Mouse (Mus musculus) kidney, adult 2 months (tissue): ENCODE measurements around the gene L3mbtl4. TPM values are rescaled to one million over a fixed set of nuclear protein-coding genes. Genes with fewer than 3 reads are reported as not detected.

Source experiments
- DNase-seq: peaks from one replicate; pipeline ENCODE4 v3.0.0; 2021
- H3K27ac ChIP-seq: fragments of 200-500 bp; 2 replicates; pipeline ENCODE4 v1.5.1; 2012; ENCODE audit warnings: low read depth, low read length, control low read depth, inconsistent platforms; ENCODE audit not compliant: insufficient read depth
- H3K27me3 ChIP-seq: fragments of 200-500 bp; replicated peaks from 2 replicates; pipeline ENCODE4 v1.6.1; 2012; ENCODE audit warnings: mild to moderate bottlenecking, moderate library complexity, low read length, inconsistent platforms; ENCODE audit not compliant: control insufficient read depth, insufficient read depth
- H3K36me3 ChIP-seq: fragments of 200-500 bp; 2 replicates; pipeline ENCODE4 v1.6.1; 2012; ENCODE audit warnings: mild to moderate bottlenecking, moderate library complexity, low read length, inconsistent platforms; ENCODE audit not compliant: control insufficient read depth, insufficient read depth
- H3K4me1 ChIP-seq: fragments of 200-500 bp; 2 replicates; pipeline ENCODE4 v1.6.1; 2011; ENCODE audit warnings: low read length; ENCODE audit not compliant: control insufficient read depth, insufficient read depth
- H3K4me3 ChIP-seq: fragments of 200-500 bp; 2 replicates; pipeline ENCODE4 v1.5.1; 2011; ENCODE audit warnings: mild to moderate bottlenecking, low read depth, low read length, control low read depth; ENCODE audit not compliant: insufficient read depth
- CTCF ChIP-seq: fragments of 200-500 bp; conservative IDR thresholded peaks from 2 replicates; pipeline ENCODE4 v1.5.1; 2011; ENCODE audit warnings: low read depth, mild to moderate bottlenecking, control low read depth, low read length, moderate library complexity, mixed read lengths; ENCODE audit not compliant: insufficient read depth, insufficient read length
- POLR2A ChIP-seq: fragments of 200-500 bp; IDR thresholded peaks from one replicate; pipeline ENCODE4 v1.6.1; 2011; ENCODE audit warnings: low read depth, low read length, control low read depth
- WGBS: fragments of 180-500 bp; shearing (Covaris S2); methylation state at CpG from one replicate; pipeline ENCODE4 v1.1.7; 2018; 5-methylcytosine and 5-hydroxymethylcytosine counted together
- polyA plus RNA-seq: library from polyadenylated mRNA; depleted of rRNA; stranded (reverse); fragments of >200 nt; gene quantifications from 2 replicates; pipeline ENCODE4 v1.2.3, GENCODE M21; 2012; rRNA removed

Gene L3mbtl4
- polyA plus RNA-seq: 0.36 and 0.42 TPM in 2 replicates

- H3K4me1 ChIP-seq: peaks cover 4% of the 10 kb centered on the region; the same call in 1 of the 2 replicates
- DNase-seq: no peak
- WGBS: 2% methylated on average over 29 of the region's 29 CpGs
- TF ChIP-seq POLR2A (no peak), CTCF (no peak)
- H3K36me3 ChIP-seq: no peaks in the 10 kb centered on the region
- H3K27ac ChIP-seq: no peak within 1 kb of the TSS
- H3K4me3 ChIP-seq: no peak within 1 kb of the TSS
- 0 out of 2 replicates have a peak, but pooled peaks cover 1% of the 10 kb centered on the region for H3K27me3 ChIP-seq
Measured at GRCm38 (mm10) chr17:68273527-68273926, at the start of gene L3mbtl4. TSS of gene L3mbtl4 (plus strand) at chr17:68273797.

- Histone ChIP-seq H3K4me3 (no peak overlapping the region), H3K27me3 (no peaks in the 10 kb centered on the region), H3K4me1 (no peaks in the 10 kb centered on the region), H3K27ac (no peak overlapping the region), H3K36me3 (no peaks in the 10 kb centered on the region)
- no peak for DNase-seq
- TF ChIP-seq POLR2A: no peak
- TF ChIP-seq CTCF: no peak
- WGBS: 61% methylated on average over 4 of the region's 4 CpGs
Measured at GRCm38 (mm10) chr17:68230484-68230883, 43.1 kb upstream of the L3mbtl4 start.

- no peak overlapping the region for H3K27ac ChIP-seq
- no peaks in the 10 kb centered on the region for H3K36me3 ChIP-seq
- no peak overlapping the region for H3K4me3 ChIP-seq
- no peak for TF ChIP-seq POLR2A
- no peak for TF ChIP-seq CTCF
- H3K27me3 ChIP-seq: no peaks in the 10 kb centered on the region
- 87% methylated on average over 4 of the region's 4 CpGs for WGBS
- no peaks in the 10 kb centered on the region for H3K4me1 ChIP-seq
- no peak for DNase-seq
Measured at GRCm38 (mm10) chr17:68235380-68235779, 38.2 kb upstream of the L3mbtl4 start.

- H3K4me1 ChIP-seq: no peaks in the 10 kb centered on the region
- WGBS: 79% methylated on average over 12 of the region's 12 CpGs
- no peak overlapping the region for H3K27ac ChIP-seq
- no peaks in the 10 kb centered on the region for H3K36me3 ChIP-seq
- no peak overlapping the region for H3K4me3 ChIP-seq
- DNase-seq: no peak
- no peak for TF ChIP-seq CTCF
- no peak for TF ChIP-seq POLR2A
- no peaks in the 10 kb centered on the region for H3K27me3 ChIP-seq
Measured at GRCm38 (mm10) chr17:68236992-68237391, 36.6 kb upstream of the L3mbtl4 start.

- no peak for TF ChIP-seq POLR2A
- no peaks in the 10 kb centered on the region for H3K36me3 ChIP-seq
- H3K4me3 ChIP-seq: no peak overlapping the region
- no peak overlapping the region for H3K27ac ChIP-seq
- no peaks in the 10 kb centered on the region for H3K27me3 ChIP-seq
- no peaks in the 10 kb centered on the region for H3K4me1 ChIP-seq
- no peak for DNase-seq
- WGBS: 76% methylated on average over 2 of the region's 2 CpGs
Measured at GRCm38 (mm10) chr17:68240171-68240570, 33.4 kb upstream of the L3mbtl4 start.

GRCm38 (mm10) chr17:68264835-68265557, 8.6 kb upstream of the L3mbtl4 start:
- H3K4me3 ChIP-seq: no peak overlapping the region
- H3K4me1 ChIP-seq: no peaks in the 10 kb centered on the region
- no peaks in the 10 kb centered on the region for H3K36me3 ChIP-seq
- 69% methylated on average over 7 of the region's 7 CpGs for WGBS
- H3K27ac ChIP-seq: no peak overlapping the region
- no peaks in the 10 kb centered on the region for H3K27me3 ChIP-seq
- DNase-seq: no peak
- no peak for TF ChIP-seq CTCF
- TF ChIP-seq POLR2A: no peak

GRCm38 (mm10) chr17:68273954-68274353, 357 bp downstream of the L3mbtl4 start:
- DNase-seq: no peak
- H3K4me3 ChIP-seq: no peak overlapping the region
- H3K36me3 ChIP-seq: no peaks in the 10 kb centered on the region
- TF ChIP-seq CTCF (no peak), POLR2A (no peak)
- WGBS: 10% methylated on average over 14 of the region's 14 CpGs
- H3K27ac ChIP-seq: no peak overlapping the region
- H3K27me3 ChIP-seq: 0 out of 2 replicates have a peak, but pooled peaks cover 1% of the 10 kb centered on the region
- H3K4me1 ChIP-seq: peaks cover 4% of the 10 kb centered on the region; the same call in 1 of the 2 replicates
